8 mouse cellular contexts compared by ENCODE assay signal in genomic region chr7:52005511-52006295, GRCm38 (mm10). TPM values are rescaled to one million over a fixed set of nuclear protein-coding genes. Genes with fewer than 3 reads are reported as not detected.
A peak's percentile ranks its signal among the peaks of the same experiment; 100 is the strongest.
DNase-seq lines count a peak whose midpoint lies in the region; ATAC-seq lines count a peak whose summit lies in the region.

Svip (minus strand) TSS chr7:52006018.

- peak; percentile 81 for DNase-seq in CD4-positive, CD25-positive, alpha-beta regulatory T cell, adult 2 months (ENCODE audit: low read depth, low spot score)
- DNase-seq in c-Kit-positive CD71-positive TER-119-positive erythroid progenitor cells, embryonic 14.5 days (ENCODE audit: low spot score) = peak; percentile 93
- peak; percentile 96 for DNase-seq in forebrain, embryonic 11.5 days (ENCODE audit: low spot score)
- DNase-seq in kidney, postnatal 14 days = peak; percentile 95
- peak; percentile 65 for DNase-seq in naive thymus-derived CD4-positive, alpha-beta T cell, adult 2 months (ENCODE audit: low read depth)
- DNase-seq in splenic B cell, adult 2 months (ENCODE audit: low read depth, low spot score) = peak; percentile 87

- WGBS in forebrain, embryonic 11.5 days = under 1% methylated on average over 45 of the region's 47 CpGs
- under 1% methylated on average over 37 of the region's 47 CpGs for WGBS in heart, embryonic 15.5 days
- WGBS in liver, embryonic 12.5 days (ENCODE audit: insufficient replicate concordance) = under 1% methylated on average over 36 of the region's 47 CpGs

- no peaks in the 10 kb centered on the region for H3K27me3 ChIP-seq in forebrain, embryonic 11.5 days (ENCODE audit: control insufficient read depth, insufficient read depth, low read length)
- H3K27me3 ChIP-seq in heart, embryonic 15.5 days = no peaks in the 10 kb centered on the region
- H3K27me3 ChIP-seq in liver, embryonic 12.5 days (replicated peaks) = 0 out of 2 replicates have a peak, but pooled peaks cover 3% of the 10 kb centered on the region
- no peaks in the 10 kb centered on the region for H3K27me3 ChIP-seq in splenic B cell, adult 2 months (ENCODE audit: control insufficient read depth, insufficient read depth, low read length, poor library complexity, severe bottlenecking)

- H3K9ac ChIP-seq in forebrain, embryonic 11.5 days (ENCODE audit: low read length) = peak within 1 kb of the TSS; percentile 62
- peak within 1 kb of the TSS; percentile 58 for H3K9ac ChIP-seq in heart, embryonic 15.5 days
- peak within 1 kb of the TSS; percentile 82 for H3K9ac ChIP-seq in liver, embryonic 12.5 days

- H3K4me2 ChIP-seq in forebrain, embryonic 11.5 days (ENCODE audit: low read depth, low read length, severe bottlenecking) = peak within 1 kb of the TSS; percentile 56
- peak within 1 kb of the TSS; percentile 89 for H3K4me2 ChIP-seq in heart, embryonic 15.5 days
- peak within 1 kb of the TSS; percentile 76 for H3K4me2 ChIP-seq in liver, embryonic 12.5 days

- no peaks in the 10 kb centered on the region for H3K36me3 ChIP-seq in forebrain, embryonic 11.5 days (ENCODE audit: control insufficient read depth, insufficient read depth, low read length)
- H3K36me3 ChIP-seq in heart, embryonic 15.5 days = no peaks in the 10 kb centered on the region
- peaks cover 20% of the 10 kb centered on the region for H3K36me3 ChIP-seq in liver, embryonic 12.5 days
- H3K36me3 ChIP-seq in splenic B cell, adult 2 months (ENCODE audit: control insufficient read depth, insufficient read depth, low read length, poor library complexity, severe bottlenecking) = no peaks in the 10 kb centered on the region

- no peaks in the 10 kb centered on the region for H3K4me1 ChIP-seq in forebrain, embryonic 11.5 days (replicated peaks; ENCODE audit: control insufficient read depth, insufficient read depth, low read length)
- peaks cover 2% of the 10 kb centered on the region; the same call in 1 of the 2 replicates for H3K4me1 ChIP-seq in heart, embryonic 15.5 days (replicated peaks)
- peaks cover 42% of the 10 kb centered on the region for H3K4me1 ChIP-seq in liver, embryonic 12.5 days

- peak; percentile 96 for ATAC-seq in forebrain, embryonic 11.5 days (replicated peaks; ENCODE audit: low FRiP score)
- peak; percentile 94 for ATAC-seq in heart, embryonic 15.5 days (replicated peaks; ENCODE audit: insufficient number of reproducible peaks, insufficient read depth, low FRiP score, low read depth)
- ATAC-seq in liver, embryonic 12.5 days = peak; percentile 93

- peak within 1 kb of the TSS; percentile 59 for H3K4me3 ChIP-seq in forebrain, embryonic 11.5 days (ENCODE audit: low read depth, low read length)
- H3K4me3 ChIP-seq in heart, embryonic 15.5 days = peak within 1 kb of the TSS; percentile 79
- peak within 1 kb of the TSS; percentile 77 for H3K4me3 ChIP-seq in liver, embryonic 12.5 days

- H3K27ac ChIP-seq in forebrain, embryonic 11.5 days (ENCODE audit: low read depth, low read length) = 0 out of 2 replicates have a peak within 1 kb of the TSS, but pooled peaks have one; percentile 37
- peak within 1 kb of the TSS; percentile 73 for H3K27ac ChIP-seq in heart, embryonic 15.5 days
- H3K27ac ChIP-seq in liver, embryonic 12.5 days = peak within 1 kb of the TSS; percentile 91

- no peaks in the 10 kb centered on the region for H3K9me3 ChIP-seq in forebrain, embryonic 11.5 days (ENCODE audit: control insufficient read depth, low read length)
- no peaks in the 10 kb centered on the region for H3K9me3 ChIP-seq in heart, embryonic 15.5 days (replicated peaks)
- no peaks in the 10 kb centered on the region for H3K9me3 ChIP-seq in liver, embryonic 12.5 days (replicated peaks)

RNA-seq across cellular contexts. Expression of gene Svip, which starts in this region (rescaled TPM):
- polyA plus RNA-seq in forebrain, embryonic 11.5 days (2014; fragmentation: Nextera tagmentation; extraction: Ambion mirVana) = 16.3 and 16.7 TPM in 2 replicates
- polyA plus RNA-seq in heart, embryonic 15.5 days (2015; fragmentation: Nextera tagmentation; extraction: Ambion mirVana) = 7.7 and 9.4 TPM in 2 replicates
- polyA plus RNA-seq in liver, embryonic 12.5 days (2016; fragmentation: Nextera tagmentation; extraction: Ambion mirVana) = 26.1 and 26.2 TPM in 2 replicates

Comparison
In these comparisons a context has a peak if more than half of its experiments do, and no peak if none do; other contexts are left out.
1. Peak in every context shown above with its lines: DNase-seq, ATAC-seq, H3K4me3 ChIP-seq and H3K27ac ChIP-seq.
2. H3K27ac ChIP-seq: peak in every context shown above with its lines; median percentile 91 in liver, embryonic 12.5 days; 73 in heart, embryonic 15.5 days; 37 in forebrain, embryonic 11.5 days.